Mouse (Mus musculus): ENCODE measurements at regions not wholly inside any gene's neighbourhood (a gene's known extent, or its start where the extent isn't known, plus 50 kb on each side); places are given as distances from the start of the nearest gene placed in this dataset.

DNA sequence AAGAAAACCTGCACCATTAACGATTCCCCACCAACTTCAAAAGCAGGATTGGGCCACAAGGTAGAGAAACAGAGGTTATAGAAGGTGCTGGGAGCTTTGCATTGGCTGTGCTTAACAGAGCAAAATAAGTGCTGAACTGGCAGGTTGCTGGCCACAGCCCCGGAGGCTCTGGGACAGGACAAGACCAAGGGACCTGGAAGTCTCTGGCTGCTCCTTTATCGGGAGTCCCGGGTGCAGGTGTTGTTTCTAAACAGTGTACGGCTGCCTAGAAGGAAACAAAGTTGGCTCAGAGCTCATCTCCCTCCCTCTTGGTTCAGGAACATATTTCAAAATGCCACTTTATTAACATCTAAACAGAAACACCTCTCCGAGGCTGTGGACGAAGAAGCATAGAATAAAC is 2250.0 kb upstream of the Gm7489 start:
- TF ChIP-seq CTCF (conservative IDR thresholded peaks at IDR 0.05; ENCODE audit: insufficient read depth, insufficient read length, low read depth, low read length) (no peak), POLR2A (IDR thresholded peaks at IDR 0.05; ENCODE audit: low read depth, low read length) (no peak)
- H3K4me1 ChIP-seq (ENCODE audit: control insufficient read depth, insufficient read depth, low read length), result no peaks in the 10 kb centered on the region
- H3K27me3 ChIP-seq (replicated peaks; ENCODE audit: control insufficient read depth, insufficient read depth, low read length), result no peaks in the 10 kb centered on the region
- DNase-seq, result no peak
- H3K4me3 ChIP-seq (ENCODE audit: insufficient read depth, low read depth, low read length), result no peak overlapping the region
- no peaks in the 10 kb centered on the region for H3K36me3 ChIP-seq (ENCODE audit: control insufficient read depth, insufficient read depth, low read length)
- no peak overlapping the region for H3K27ac ChIP-seq (ENCODE audit: insufficient read depth, low read depth, low read length)
- 22% methylated on average over 7 of the region's 7 CpGs for WGBS

GRCm38 (mm10) chr15:51635129-51635920 is 2249.4 kb upstream of the Gm7489 start:
- Histone ChIP-seq H3K27me3 (replicated peaks; ENCODE audit: control insufficient read depth, insufficient read depth, low read length) (no peaks in the 10 kb centered on the region), H3K4me3 (ENCODE audit: insufficient read depth, low read depth, low read length) (no peak overlapping the region), H3K27ac (ENCODE audit: insufficient read depth, low read depth, low read length) (no peak overlapping the region), H3K4me1 (ENCODE audit: control insufficient read depth, insufficient read depth, low read length) (no peaks in the 10 kb centered on the region), H3K36me3 (ENCODE audit: control insufficient read depth, insufficient read depth, low read length) (no peaks in the 10 kb centered on the region)
- no peak for DNase-seq
- WGBS, result 47% methylated on average over 21 of the region's 21 CpGs
- no peak for TF ChIP-seq POLR2A (IDR thresholded peaks at IDR 0.05; ENCODE audit: low read depth, low read length)
- no peak for TF ChIP-seq CTCF (conservative IDR thresholded peaks at IDR 0.05; ENCODE audit: insufficient read depth, insufficient read length, low read depth, low read length)

DNA sequence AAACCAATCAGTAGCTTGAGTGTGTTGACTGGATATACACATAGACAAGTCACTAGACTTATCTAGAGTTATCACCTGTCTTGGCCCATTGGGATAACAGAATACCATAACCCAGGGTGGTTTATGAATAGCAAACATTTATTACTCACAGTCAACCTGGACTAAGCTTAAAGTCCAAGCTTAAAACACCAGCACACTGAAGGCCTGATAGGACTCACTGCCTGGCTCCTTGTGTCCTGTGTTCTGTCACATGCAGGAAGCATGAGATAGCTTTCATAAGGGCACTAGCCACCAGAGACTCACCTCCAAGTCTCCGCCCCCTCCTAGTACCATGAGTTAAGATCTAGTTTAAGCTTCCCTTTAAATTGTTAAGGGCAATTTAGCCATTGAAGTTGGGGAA is 2247.1 kb upstream of the Gm7489 start:
- no peak overlapping the region for H3K27ac ChIP-seq (ENCODE audit: insufficient read depth, low read depth, low read length)
- H3K27me3 ChIP-seq (replicated peaks; ENCODE audit: control insufficient read depth, insufficient read depth, low read length), result no peaks in the 10 kb centered on the region; the same call in 1 of the 2 replicates
- no peaks in the 10 kb centered on the region for H3K4me1 ChIP-seq (ENCODE audit: control insufficient read depth, insufficient read depth, low read length)
- no peak for DNase-seq
- 97% methylated on average over 1 of the region's 1 CpGs for WGBS
- TF ChIP-seq CTCF (conservative IDR thresholded peaks at IDR 0.05; ENCODE audit: insufficient read depth, insufficient read length, low read depth, low read length) (no peak), POLR2A (IDR thresholded peaks at IDR 0.05; ENCODE audit: low read depth, low read length) (no peak)
- no peaks in the 10 kb centered on the region for H3K36me3 ChIP-seq (ENCODE audit: control insufficient read depth, insufficient read depth, low read length)
- no peak overlapping the region for H3K4me3 ChIP-seq (ENCODE audit: insufficient read depth, low read depth, low read length)

GRCm38 (mm10) chr15:51643772-51644311 is 2240.9 kb upstream of the Gm7489 start:
- DNase-seq, result no peak
- Histone ChIP-seq H3K4me3 (ENCODE audit: insufficient read depth, low read depth, low read length) (no peak overlapping the region), H3K27me3 (replicated peaks; ENCODE audit: control insufficient read depth, insufficient read depth, low read length) (no peaks in the 10 kb centered on the region; the same call in 1 of the 2 replicates), H3K4me1 (ENCODE audit: control insufficient read depth, insufficient read depth, low read length) (no peaks in the 10 kb centered on the region), H3K27ac (ENCODE audit: insufficient read depth, low read depth, low read length) (no peak overlapping the region), H3K36me3 (ENCODE audit: control insufficient read depth, insufficient read depth, low read length) (no peaks in the 10 kb centered on the region)
- TF ChIP-seq CTCF (conservative IDR thresholded peaks at IDR 0.05; ENCODE audit: insufficient read depth, insufficient read length, low read depth, low read length) (no peak), POLR2A (IDR thresholded peaks at IDR 0.05; ENCODE audit: low read depth, low read length) (no peak)
- WGBS, result 85% methylated on average over 6 of the region's 6 CpGs

DNA sequence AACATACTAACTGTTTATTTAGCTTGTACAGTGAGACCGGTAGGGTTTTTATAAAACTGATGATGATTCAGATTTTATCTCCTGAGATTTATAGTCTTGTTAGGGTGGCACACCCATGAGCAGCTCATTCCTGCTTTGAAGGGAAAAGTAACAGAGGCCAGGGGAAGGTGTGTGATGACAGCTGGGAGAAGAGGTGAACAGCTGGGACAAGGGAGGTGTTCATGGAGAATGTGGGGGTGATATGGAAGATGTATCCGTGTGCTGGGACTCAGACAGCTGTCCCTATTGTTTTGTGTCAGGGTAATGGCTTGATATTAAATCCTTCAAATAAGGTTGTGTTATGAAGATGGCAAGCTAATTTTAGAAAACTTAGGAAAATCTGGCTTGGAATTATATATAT is 2238.4 kb upstream of the Gm7489 start:
- TF ChIP-seq CTCF (conservative IDR thresholded peaks at IDR 0.05; ENCODE audit: insufficient read depth, insufficient read length, low read depth, low read length) (no peak), POLR2A (IDR thresholded peaks at IDR 0.05; ENCODE audit: low read depth, low read length) (no peak)
- H3K27ac ChIP-seq (ENCODE audit: insufficient read depth, low read depth, low read length), result no peak overlapping the region
- H3K27me3 ChIP-seq (replicated peaks; ENCODE audit: control insufficient read depth, insufficient read depth, low read length), result no peaks in the 10 kb centered on the region; the same call in 1 of the 2 replicates
- no peaks in the 10 kb centered on the region for H3K4me1 ChIP-seq (ENCODE audit: control insufficient read depth, insufficient read depth, low read length)
- no peak for DNase-seq
- no peak overlapping the region for H3K4me3 ChIP-seq (ENCODE audit: insufficient read depth, low read depth, low read length)
- H3K36me3 ChIP-seq (ENCODE audit: control insufficient read depth, insufficient read depth, low read length), result no peaks in the 10 kb centered on the region
- 50% methylated on average over 2 of the region's 2 CpGs for WGBS

DNA sequence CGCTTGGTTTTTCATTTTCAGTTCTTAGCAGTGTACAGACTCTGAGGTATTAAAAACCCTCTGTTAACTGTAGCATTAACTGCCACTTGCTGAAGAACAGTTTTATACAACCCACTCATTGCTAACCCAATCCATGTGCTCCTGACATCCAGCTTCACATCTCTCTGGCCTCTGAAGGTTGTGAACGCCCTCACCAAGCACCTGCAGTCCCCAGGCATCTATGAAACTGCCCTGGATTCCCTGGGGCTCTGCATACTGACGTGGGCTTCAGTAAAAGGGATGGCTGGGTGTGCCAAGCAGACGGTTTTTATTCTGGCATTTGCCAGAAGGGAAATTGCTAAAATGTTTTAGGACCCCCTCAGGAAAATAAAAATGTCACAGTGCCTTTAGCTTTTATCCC is 2232.2 kb upstream of the Gm7489 start:
- 54% methylated on average over 4 of the region's 4 CpGs for WGBS
- no peak overlapping the region for H3K27ac ChIP-seq (ENCODE audit: insufficient read depth, low read depth, low read length)
- no peaks in the 10 kb centered on the region for H3K27me3 ChIP-seq (replicated peaks; ENCODE audit: control insufficient read depth, insufficient read depth, low read length)
- no peaks in the 10 kb centered on the region for H3K36me3 ChIP-seq (ENCODE audit: control insufficient read depth, insufficient read depth, low read length)
- no peaks in the 10 kb centered on the region for H3K4me1 ChIP-seq (ENCODE audit: control insufficient read depth, insufficient read depth, low read length)
- H3K4me3 ChIP-seq (ENCODE audit: insufficient read depth, low read depth, low read length), result no peak overlapping the region
- TF ChIP-seq CTCF (conservative IDR thresholded peaks at IDR 0.05; ENCODE audit: insufficient read depth, insufficient read length, low read depth, low read length), result no peak
- no peak for TF ChIP-seq POLR2A (IDR thresholded peaks at IDR 0.05; ENCODE audit: low read depth, low read length)
- no peak for DNase-seq

GRCm38 (mm10) chr15:51657621-51658020 is 2227.1 kb upstream of the Gm7489 start:
- no peak for TF ChIP-seq POLR2A (IDR thresholded peaks at IDR 0.05; ENCODE audit: low read depth, low read length)
- no peak for TF ChIP-seq CTCF (conservative IDR thresholded peaks at IDR 0.05; ENCODE audit: insufficient read depth, insufficient read length, low read depth, low read length)
- no peaks in the 10 kb centered on the region for H3K4me1 ChIP-seq (ENCODE audit: control insufficient read depth, insufficient read depth, low read length)
- 86% methylated on average over 1 of the region's 1 CpGs for WGBS
- no peak for DNase-seq
- no peaks in the 10 kb centered on the region for H3K36me3 ChIP-seq (ENCODE audit: control insufficient read depth, insufficient read depth, low read length)
- H3K27ac ChIP-seq (ENCODE audit: insufficient read depth, low read depth, low read length), result no peak overlapping the region
- H3K27me3 ChIP-seq (replicated peaks; ENCODE audit: control insufficient read depth, insufficient read depth, low read length), result no peaks in the 10 kb centered on the region
- no peak overlapping the region for H3K4me3 ChIP-seq (ENCODE audit: insufficient read depth, low read depth, low read length)
